Mouse (Mus musculus): ENCODE measurements around the gene Phf21a.

DNA sequence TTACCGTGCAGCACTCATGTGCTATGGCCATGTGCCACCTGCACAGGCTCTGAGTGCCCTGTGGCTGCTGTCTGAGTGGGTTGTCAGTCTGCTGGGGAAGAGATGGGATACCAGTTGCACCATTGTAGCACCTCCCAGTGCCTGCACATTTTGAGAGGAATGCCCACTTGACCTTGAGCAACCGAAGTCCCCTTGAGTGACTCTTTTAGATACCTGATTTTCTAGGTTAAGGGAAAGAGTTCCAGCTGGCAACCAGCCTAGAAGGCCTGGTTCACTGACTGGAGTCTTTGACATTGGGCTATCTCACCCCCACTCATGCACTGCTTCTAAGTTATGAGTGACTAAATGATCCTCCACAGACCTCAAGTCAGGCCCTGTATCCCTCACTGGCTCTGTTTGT lies 266.4 kb downstream of the Phf21a start:
- TF ChIP-seq POLR2A (IDR thresholded peaks at IDR 0.05; ENCODE audit: low read depth, low read length) (no peak), CTCF (conservative IDR thresholded peaks at IDR 0.05; ENCODE audit: insufficient read depth, insufficient read length, low read depth, low read length) (no peak)

Data from kidney, adult 2 months (tissue).